Mouse (Mus musculus) CH12.LX (cell line): Measurements from ENCODE around the gene Kcnmb3. TPM values are rescaled to one million over a fixed set of nuclear protein-coding genes. Genes with fewer than 3 reads are reported as not detected.

ENCODE experiments used
- DNase-seq: peaks from one replicate; pipeline ENCODE4 v3.0.0-alpha.2; 2013; ENCODE audit errors: extremely low read depth
- H3K27ac ChIP-seq: 2 replicates; pipeline ENCODE4 v1.5.1; 2012; ENCODE audit warnings: low read depth, mild to moderate bottlenecking, control low read depth, moderate library complexity; ENCODE audit not compliant: insufficient read depth
- H3K27me3 ChIP-seq: replicated peaks from 2 replicates; pipeline ENCODE3; 2012; ENCODE audit warnings: inconsistent platforms
- H3K36me3 ChIP-seq, 2 experiments: replicated peaks in 1 of 2; 2 replicates each; pipeline versions ENCODE3 to v1.6.1; 2012; ENCODE audit warnings: inconsistent platforms in 1 of 2, low read length in 1 of 2, mild to moderate bottlenecking in 1 of 2, mixed read lengths in 1 of 2, moderate library complexity in 1 of 2; ENCODE audit not compliant: control insufficient read depth in 1 of 2, insufficient read depth in 1 of 2
- H3K4me1 ChIP-seq, 2 experiments: 2 replicates each; pipeline ENCODE4 v1.6.1; 2012; ENCODE audit warnings: inconsistent platforms in 1 of 2, moderate library complexity in 1 of 2; ENCODE audit not compliant: insufficient read depth in 2 of 2, control insufficient read depth in 1 of 2
- H3K4me2 ChIP-seq: 2 replicates; pipeline ENCODE4 v1.6.1; 2012; ENCODE audit warnings: low read depth, mild to moderate bottlenecking, control low read depth; ENCODE audit not compliant: poor library complexity, insufficient read depth, severe bottlenecking
- H3K4me3 ChIP-seq, 3 experiments: fragments of 150-350 bp in 1 of 3; sonication (generic) in 1 of 3; replicated peaks in 1 of 3; 2 replicates each; pipeline versions ENCODE3 to v1.5.1; 2011 to 2012; ENCODE audit warnings: low read depth in 2 of 3, low read length in 2 of 3, mild to moderate bottlenecking in 2 of 3, moderate library complexity in 2 of 3, control low read depth in 1 of 3, improper control_type of control experiment in 1 of 3, inconsistent platforms in 1 of 3, mixed read lengths in 1 of 3; ENCODE audit not compliant: poor library complexity in 1 of 3
- H3K79me2 ChIP-seq: replicated peaks from 2 replicates; pipeline ENCODE4 v1.6.1; 2012; ENCODE audit warnings: mild to moderate bottlenecking, moderate library complexity; ENCODE audit not compliant: control insufficient read depth, poor library complexity, insufficient read depth, severe bottlenecking; ENCODE audit errors: extremely low read depth
- H3K9ac ChIP-seq: 2 replicates; pipeline ENCODE4 v1.6.1; 2012; ENCODE audit warnings: low read depth, mild to moderate bottlenecking, control low read depth, moderate library complexity; ENCODE audit not compliant: insufficient read depth
- H3K9me3 ChIP-seq: replicated peaks from 2 replicates; pipeline ENCODE3; 2012; ENCODE audit warnings: low read length, inconsistent platforms, mixed read lengths
- CHD2 ChIP-seq: IDR thresholded peaks from 2 replicates; pipeline ENCODE4 v1.6.1; 2011; ENCODE audit warnings: low read length, improper control_type of control experiment
- CTCF ChIP-seq, 2 experiments: IDR thresholded peaks in 1 of 2; conservative IDR thresholded peaks in 1 of 2; 2 replicates each; pipeline ENCODE4 v1.5.1; 2011 to 2012; ENCODE audit warnings: low read depth in 2 of 2, low read length in 2 of 2, improper control_type of control experiment in 1 of 2, inconsistent platforms in 1 of 2, mild to moderate bottlenecking in 1 of 2, moderate library complexity in 1 of 2
- ELF1 ChIP-seq: IDR thresholded peaks from 2 replicates; pipeline ENCODE4 v1.6.1; 2014; ENCODE audit warnings: low read depth, mild to moderate bottlenecking, inconsistent platforms, low read length, improper control_type of control experiment
- GABPA ChIP-seq: IDR thresholded peaks from 2 replicates; pipeline ENCODE4 v1.6.1; 2012; ENCODE audit warnings: low read depth, low read length, improper control_type of control experiment, inconsistent platforms; ENCODE audit not compliant: insufficient replicate concordance
- IRF4 ChIP-seq: IDR thresholded peaks from 2 replicates; pipeline ENCODE4 v1.6.1; 2014; ENCODE audit warnings: low read depth, mild to moderate bottlenecking, inconsistent platforms, low read length, improper control_type of control experiment
- KAT2A ChIP-seq: IDR thresholded peaks from 2 replicates; pipeline ENCODE4 v1.6.1; 2012; ENCODE audit warnings: low read length, improper control_type of control experiment, inconsistent platforms; ENCODE audit not compliant: insufficient replicate concordance
- MAFK ChIP-seq: IDR thresholded peaks from 2 replicates; pipeline ENCODE4 v1.6.1; 2011; ENCODE audit warnings: low read length, improper control_type of control experiment; ENCODE audit not compliant: insufficient replicate concordance
- MXI1 ChIP-seq: IDR thresholded peaks from 2 replicates; pipeline ENCODE4 v1.6.1; 2011; ENCODE audit warnings: mild to moderate bottlenecking, low read depth, low read length, improper control_type of control experiment
- MYC ChIP-seq: IDR thresholded peaks from 2 replicates; pipeline ENCODE4 v1.6.1; 2011; ENCODE audit warnings: low read depth, mild to moderate bottlenecking, improper control_type of control experiment, low read length
- RCOR1 ChIP-seq: conservative IDR thresholded peaks from 2 replicates; pipeline ENCODE4 v1.6.1; 2012; ENCODE audit warnings: low read depth, mild to moderate bottlenecking, inconsistent platforms, low read length, improper control_type of control experiment
- UBTF ChIP-seq: IDR thresholded peaks from 2 replicates; pipeline ENCODE4 v1.6.1; 2012; ENCODE audit warnings: low read depth, mild to moderate bottlenecking, inconsistent platforms, low read length, improper control_type of control experiment, moderate library complexity
- USF1 ChIP-seq: IDR thresholded peaks from 2 replicates; pipeline ENCODE4 v1.6.1; 2014; ENCODE audit warnings: low read depth, mild to moderate bottlenecking, inconsistent platforms, low read length, improper control_type of control experiment
- USF2 ChIP-seq: conservative IDR thresholded peaks from 2 replicates; pipeline ENCODE4 v1.6.1; 2011; ENCODE audit warnings: low read depth, low read length, improper control_type of control experiment
- ZC3H11A ChIP-seq: IDR thresholded peaks from 2 replicates; pipeline ENCODE4 v1.6.1; 2012; ENCODE audit warnings: low read depth, mild to moderate bottlenecking, inconsistent platforms, low read length, improper control_type of control experiment
- ZKSCAN1 ChIP-seq: IDR thresholded peaks from 2 replicates; pipeline ENCODE4 v1.6.1; 2012; ENCODE audit warnings: low read depth, inconsistent platforms, low read length, improper control_type of control experiment, borderline replicate concordance
- ZMIZ1 ChIP-seq: IDR thresholded peaks from 2 replicates; pipeline ENCODE4 v1.6.1; 2012; ENCODE audit warnings: low read depth, mild to moderate bottlenecking, inconsistent platforms, low read length, improper control_type of control experiment
- dilution Hi-C: fragments of 300-500 bp; cut with MboI; formaldehyde crosslinking; loops from 2 replicates; pipeline ENCODE4 v1.14.3; 2020; ENCODE audit warnings: low sequenced_read_pairs; ENCODE audit not compliant: extremely low pct_unique_long_range_greater_than_20kb, extremely low pct_ligation_motif_present
- in situ Hi-C: fragments of 300-500 bp; cut with MboI; formaldehyde crosslinking; loops from 3 replicates; pipeline ENCODE4 v1.14.3; 2019; ENCODE audit warnings: low sequenced_read_pairs, low pct_ligation_motif_present, low pct_unique_long_range_greater_than_20kb, mixed read lengths
- polyA plus RNA-seq: library from polyadenylated mRNA; unstranded; fragments of >175 nt; gene quantifications from 2 replicates; pipeline ENCODE4 v1.2.1, GENCODE M21; 2012; ENCODE audit warnings: low read depth; ENCODE audit not compliant: insufficient read length
- total RNA-seq, 2 experiments: library from RNA; depleted of rRNA; stranded (reverse); fragments of 300-350 nt in 1 of 2; fragments of >200 nt in 1 of 2; gene quantifications; 2 replicates each; pipeline ENCODE4 v1.2.3; 2012 to 2014

Kcnmb3 gene
- total and polyA plus RNA-seq, 3 experiments = 1.0 to 4.7 (median 2.4) TPM

- no peak for DNase-seq
- H3K27me3 ChIP-seq = no peaks in the 10 kb centered on the region
- H3K4me1 ChIP-seq = peaks cover 3 to 15% of the 10 kb centered on the region in 2 experiments; a peak in 2 of 4 replicates
- H3K79me2 ChIP-seq = peaks cover 15% of the 10 kb centered on the region
- dilution Hi-C loops (no loop called here), in situ Hi-C loops (no loop called here)
- no peak overlapping the region for H3K4me3 ChIP-seq
- no peak overlapping the region for H3K9ac ChIP-seq
- peaks cover 3 to 26% of the 10 kb centered on the region in 2 experiments for H3K36me3 ChIP-seq
- TF ChIP-seq CHD2 (no peak), USF2 (no peak), KAT2A (no peak), RCOR1 (no peak), GABPA (no peak), MYC (no peak), ZC3H11A (no peak)
- H3K4me2 ChIP-seq = no peak overlapping the region
- no peak overlapping the region for H3K27ac ChIP-seq
- peaks cover 3% of the 10 kb centered on the region for H3K9me3 ChIP-seq
These were observed 63.1 kb downstream of the Kcnmb3 start for GRCm38 (mm10) chr3:32428921-32429320.

GRCm38 (mm10) chr3:32428361-32428760 lies 63.7 kb downstream of the Kcnmb3 start:
- H3K36me3 ChIP-seq = peaks cover 5 to 25% of the 10 kb centered on the region in 2 experiments
- in situ Hi-C loops (no loop called here), dilution Hi-C loops (no loop called here)
- no peak overlapping the region for H3K9ac ChIP-seq
- no peaks in the 10 kb centered on the region for H3K27me3 ChIP-seq
- no peak for TF ChIP-seq CTCF (conservative IDR thresholded peaks at IDR 0.05 in 1 of 2, IDR thresholded peaks at IDR 0.05 in 1 of 2; ENCODE audit: low read depth in 2 of 2, low read length in 2 of 2)
- TF ChIP-seq ELF1 = no peak
- no peak for TF ChIP-seq ZKSCAN1
- TF ChIP-seq MXI1 = no peak
- no peak for TF ChIP-seq USF1
- no peak for TF ChIP-seq ZMIZ1
- no peak for TF ChIP-seq UBTF
- no peak for TF ChIP-seq MAFK
- no peak for TF ChIP-seq IRF4
- no peak overlapping the region for H3K4me2 ChIP-seq
- DNase-seq = no peak
- peaks cover 3% of the 10 kb centered on the region for H3K9me3 ChIP-seq
- no peak overlapping the region for H3K27ac ChIP-seq
- H3K4me3 ChIP-seq = no peak overlapping the region
- H3K4me1 ChIP-seq = peaks cover 3 to 10% of the 10 kb centered on the region in 2 experiments; a peak in 2 of 4 replicates
- H3K79me2 ChIP-seq = peaks cover 19% of the 10 kb centered on the region
